Mouse (Mus musculus) cerebellum, adult 11-12 months (tissue): ENCODE data around the gene Vps54.
"Not testable (repeated sequence)": the region's sequence is repeated elsewhere in the genome, so short reads cannot be mapped to it uniquely, and the experiment has no call there.

ENCODE experiments used
- DNase-seq: peaks from one replicate; pipeline ENCODE4 v3.0.0; 2022

Gene Vps54

DNA sequence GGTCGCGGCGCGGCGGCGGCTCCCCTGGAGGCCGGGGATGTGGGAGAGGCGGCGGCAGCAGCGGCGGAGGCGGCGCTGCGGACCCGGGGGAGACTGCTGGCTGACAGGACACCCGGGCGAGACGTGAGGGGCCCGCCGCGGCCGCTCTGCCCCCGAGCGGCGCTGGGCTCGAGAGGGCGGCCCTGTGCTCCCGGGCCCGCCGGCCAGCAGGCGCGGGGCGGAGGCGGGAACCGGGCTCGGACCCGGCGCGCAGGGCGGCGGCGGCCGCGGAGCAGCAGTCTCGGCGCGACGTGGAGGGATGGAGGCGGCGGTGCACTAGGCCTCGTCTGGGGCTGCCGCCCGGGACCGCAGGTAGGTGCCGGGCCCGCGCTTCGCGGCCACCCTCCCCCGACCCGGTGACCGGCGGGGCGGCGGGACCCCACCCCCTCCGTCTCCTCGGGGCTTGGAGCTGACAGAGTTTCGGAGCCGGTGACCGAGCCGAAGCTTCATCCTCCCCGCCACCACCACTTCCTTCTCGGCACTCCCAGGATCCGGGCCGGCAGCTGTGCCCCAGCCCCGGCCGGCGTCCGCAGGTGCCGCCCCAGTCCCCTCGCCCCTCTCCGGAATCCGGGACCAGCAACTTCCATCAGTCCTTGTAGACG is at the start of gene Vps54:
Gene Vps54, plus strand, starts transcription at position 261 of the 641 bp plus-strand sequence.
- DNase-seq, result peak; percentile 61

DNA sequence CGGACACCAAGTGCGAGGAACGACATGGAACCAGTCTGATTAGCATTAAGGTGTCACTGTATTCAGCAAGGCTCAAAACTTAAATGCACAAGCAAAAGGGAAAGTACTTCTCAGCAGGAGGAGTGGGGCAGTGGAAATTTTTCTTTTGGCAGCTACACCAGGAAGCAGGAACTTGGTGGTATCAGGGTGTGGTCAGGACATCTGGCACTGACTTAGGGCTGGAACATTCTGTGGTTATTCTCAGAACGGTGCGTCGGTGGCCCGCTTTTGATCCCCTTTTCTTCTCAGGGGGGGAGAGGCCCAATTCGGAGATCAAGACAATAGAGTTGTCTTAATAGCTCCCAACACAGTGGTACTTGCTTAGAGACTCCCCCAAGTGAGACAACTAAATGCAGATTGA is 47.3 kb upstream of the Vps54 start:
- DNase-seq, result not testable (repeated sequence)

DNA sequence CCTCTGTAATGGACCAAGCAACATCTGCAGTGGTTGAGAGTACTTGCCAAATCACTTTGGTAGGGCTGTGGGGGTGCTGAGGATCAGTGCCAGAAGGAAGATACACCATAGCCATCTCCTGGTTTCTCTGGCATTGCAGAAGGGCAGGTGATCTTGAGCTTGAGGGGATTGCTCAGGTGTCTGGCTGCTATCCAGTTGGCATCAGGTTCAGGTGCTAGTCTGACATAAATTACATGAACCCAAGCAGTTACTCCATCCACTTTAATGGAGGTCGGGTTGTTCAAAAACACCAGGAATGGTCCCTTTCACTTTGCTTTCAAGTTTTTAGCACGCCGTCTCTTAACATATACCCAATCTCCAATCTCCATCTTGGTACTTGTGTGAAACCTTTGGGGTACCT is 44.2 kb upstream of the Vps54 start:
- DNase-seq, result no peak

DNA sequence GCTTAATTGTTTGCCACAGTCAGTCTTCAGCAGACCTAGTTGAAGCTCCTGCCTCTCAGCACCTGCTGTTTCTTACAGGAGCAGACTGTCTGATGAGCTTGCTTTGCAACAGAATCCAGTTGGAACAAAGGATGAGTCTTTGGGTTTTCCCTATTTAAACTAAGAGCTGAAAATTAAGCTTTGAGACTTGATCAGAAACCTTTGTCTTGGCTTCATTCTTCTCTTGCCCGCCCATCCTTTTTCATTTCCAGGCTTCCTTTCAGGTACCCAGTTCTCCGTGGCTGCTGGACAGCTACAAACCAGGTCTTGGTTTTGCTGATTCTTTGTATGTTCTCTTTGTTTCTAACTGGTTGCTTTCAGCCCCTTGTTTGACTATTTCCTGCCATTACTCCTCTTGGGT is 30.0 kb upstream of the Vps54 start:
- no peak for DNase-seq

DNA sequence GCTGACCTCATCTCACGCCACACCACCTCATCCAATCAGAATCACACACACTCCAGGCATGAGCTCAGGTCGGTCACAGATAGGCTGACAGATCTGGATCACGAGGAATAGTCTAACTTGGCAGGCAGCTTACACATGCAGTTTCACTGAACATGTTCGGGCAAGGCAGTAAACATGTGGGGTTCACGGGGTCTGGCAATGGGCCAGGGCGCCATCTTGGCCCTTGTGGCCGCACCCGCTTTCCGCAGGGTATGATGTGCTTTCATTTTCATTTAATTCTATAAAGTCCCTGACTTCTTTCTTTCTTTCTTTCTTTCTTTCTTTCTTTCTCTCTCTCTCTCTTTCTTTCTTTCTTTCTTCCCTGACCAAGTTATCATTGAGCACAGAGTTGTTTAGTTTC is 29.4 kb upstream of the Vps54 start:
- DNase-seq, result not testable (repeated sequence)

DNA sequence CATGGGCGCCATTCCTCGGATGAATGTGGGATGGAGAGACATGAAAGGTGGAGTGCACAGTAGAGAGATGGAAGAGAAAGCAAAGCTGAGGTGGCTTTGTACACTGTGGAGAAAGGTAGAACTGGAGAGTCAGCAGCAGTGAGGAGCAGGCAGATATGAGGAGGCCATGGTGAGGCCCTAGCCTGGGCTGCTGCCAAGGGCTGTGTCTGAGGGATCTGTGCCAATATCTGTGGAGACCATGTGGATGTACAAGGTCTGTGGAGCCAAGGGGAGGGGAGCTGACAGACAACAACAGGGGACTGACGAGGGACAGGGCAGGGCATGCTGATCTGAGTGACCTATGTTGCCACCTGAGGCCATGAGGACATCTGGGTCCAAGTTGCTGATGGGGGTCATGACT is 21.7 kb upstream of the Vps54 start:
- DNase-seq, result no peak

DNA sequence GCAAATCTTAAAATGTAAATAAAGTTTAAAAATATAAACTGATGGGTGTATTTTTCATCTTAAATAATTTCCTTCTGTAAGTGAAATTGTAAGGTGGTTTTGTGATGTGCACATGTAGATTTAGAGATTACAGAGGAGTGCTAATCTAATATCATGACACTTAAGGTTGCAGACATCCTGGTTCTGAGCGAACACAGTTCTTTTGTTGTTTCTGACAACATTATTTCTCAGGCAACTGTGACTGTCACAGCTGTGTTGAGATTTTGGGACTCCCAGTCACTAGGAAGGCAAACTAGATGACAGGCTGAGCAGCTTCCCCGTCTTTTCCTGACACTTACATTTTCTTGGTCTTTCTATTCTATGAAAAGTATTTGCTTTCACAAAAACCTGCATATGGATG is 19.8 kb upstream of the Vps54 start:
- no peak for DNase-seq

DNA sequence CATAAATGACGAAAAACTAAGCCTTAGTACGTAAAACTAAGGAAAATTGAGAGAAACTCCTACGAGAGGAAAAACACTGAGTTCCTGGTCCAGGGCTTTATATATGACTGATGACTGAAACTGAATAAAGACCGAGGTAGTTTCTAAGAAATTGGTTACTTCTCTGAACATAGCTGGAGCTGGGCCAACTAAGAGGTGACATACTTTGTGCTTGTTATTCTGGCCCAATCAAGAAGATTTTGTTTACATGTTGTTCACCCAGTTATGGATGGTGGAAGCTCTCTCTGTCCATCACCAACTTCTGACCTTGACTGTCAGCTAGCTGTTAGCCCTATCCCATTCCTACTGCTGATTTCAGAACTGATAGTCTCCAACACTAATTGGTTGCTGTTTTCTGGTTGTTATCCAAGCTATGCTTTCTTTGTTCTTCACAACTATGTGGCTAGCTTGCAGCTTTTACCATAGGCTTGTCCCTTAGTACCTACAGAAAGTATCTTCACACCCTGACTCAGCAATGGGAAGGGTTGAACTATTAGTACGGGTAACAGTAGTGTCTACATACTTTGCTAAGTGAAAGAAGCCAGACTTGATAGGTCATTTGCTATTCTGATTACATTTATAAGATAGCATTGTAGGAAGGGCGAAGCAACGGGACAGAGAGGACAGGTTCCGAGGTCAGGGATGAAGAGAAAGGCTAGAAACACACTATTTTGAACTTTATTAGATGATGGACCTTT is 19.1 kb upstream of the Vps54 start:
- DNase-seq, result no peak

DNA sequence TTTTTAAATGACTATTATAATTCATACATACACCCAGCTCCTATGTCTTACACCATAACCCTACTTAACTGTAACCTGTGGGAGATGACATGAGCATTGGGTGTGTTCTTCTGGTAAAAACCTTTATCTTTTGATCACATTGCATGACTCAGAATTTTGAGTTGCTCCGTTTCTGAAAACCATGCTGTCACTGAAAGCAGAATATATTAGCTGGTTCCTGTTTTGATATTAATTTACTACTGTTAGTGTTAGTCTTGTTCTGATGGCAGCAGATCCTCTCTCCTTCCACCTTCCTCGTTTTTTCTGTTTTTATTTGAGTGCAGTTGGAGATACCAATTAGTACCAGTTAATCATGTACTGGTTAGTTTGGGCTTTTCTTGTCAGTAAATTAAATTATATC is 18.3 kb upstream of the Vps54 start:
- DNase-seq, result no peak

DNA sequence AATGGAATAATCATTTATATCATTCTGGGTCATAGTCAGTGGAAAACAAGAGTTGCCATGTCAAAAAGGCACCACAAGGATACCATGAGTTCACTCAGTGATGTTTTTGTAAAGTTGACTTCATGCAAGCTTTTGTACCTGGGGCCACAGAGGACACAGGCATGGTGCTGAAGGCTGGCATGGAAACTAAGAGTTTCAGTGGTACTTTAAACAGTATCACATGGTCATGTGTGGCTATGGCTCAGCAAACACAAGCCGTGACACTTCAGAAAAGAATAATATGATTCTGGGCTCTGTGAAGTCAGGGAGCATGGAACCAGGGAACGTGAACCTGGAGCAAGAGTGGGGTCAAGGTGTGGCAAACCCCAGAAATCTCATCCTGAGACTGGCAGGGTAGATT is 17.7 kb upstream of the Vps54 start:
- DNase-seq, result no peak

DNA sequence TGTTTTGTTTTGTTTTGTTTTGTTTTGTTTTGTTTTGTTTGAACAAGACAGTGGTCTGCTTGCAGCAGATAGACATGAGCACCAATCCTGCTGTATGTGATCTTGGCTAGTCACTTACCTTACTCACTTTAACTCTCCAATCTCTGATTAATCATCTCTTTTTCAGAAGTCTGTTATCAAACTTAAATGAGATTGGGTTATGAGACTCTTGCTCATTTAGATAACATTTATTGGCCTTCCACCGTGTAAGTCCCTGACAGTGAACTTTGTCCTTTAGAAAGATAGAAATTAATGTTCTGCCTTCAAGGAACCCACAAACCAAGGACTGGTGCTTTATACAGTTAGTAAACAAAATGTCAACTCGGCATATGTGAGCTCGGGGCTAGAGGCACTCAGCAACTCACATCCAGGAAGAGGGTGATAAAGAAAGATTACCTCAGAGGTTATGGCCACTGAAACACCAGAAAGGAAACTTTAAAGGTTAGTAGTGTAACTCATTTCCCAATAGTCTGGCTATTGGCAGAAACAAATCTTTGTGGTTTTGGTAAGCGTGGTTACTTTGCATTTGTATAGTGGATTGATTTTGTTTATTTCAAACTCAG is 16.4 kb upstream of the Vps54 start:
- no peak for DNase-seq

DNA sequence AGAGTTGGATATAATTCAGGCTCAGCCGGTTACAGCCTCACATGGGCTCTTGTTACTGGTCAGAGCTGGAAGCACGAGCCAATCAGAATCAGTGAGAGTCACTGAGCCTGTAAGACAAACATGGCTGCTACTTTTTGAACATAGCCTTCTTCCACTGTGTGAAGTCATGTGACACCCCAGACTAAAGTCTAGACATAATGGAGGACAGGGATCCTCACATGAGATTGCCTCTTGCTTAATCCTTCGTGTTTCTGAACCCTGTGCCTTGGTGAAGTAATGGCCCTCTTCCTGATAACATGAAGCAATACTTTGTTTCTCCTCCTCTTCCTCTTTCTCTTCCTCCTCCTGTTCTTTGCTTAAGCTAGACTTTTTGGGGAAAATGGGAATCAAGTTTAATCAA is 15.5 kb upstream of the Vps54 start:
- no peak for DNase-seq

DNA sequence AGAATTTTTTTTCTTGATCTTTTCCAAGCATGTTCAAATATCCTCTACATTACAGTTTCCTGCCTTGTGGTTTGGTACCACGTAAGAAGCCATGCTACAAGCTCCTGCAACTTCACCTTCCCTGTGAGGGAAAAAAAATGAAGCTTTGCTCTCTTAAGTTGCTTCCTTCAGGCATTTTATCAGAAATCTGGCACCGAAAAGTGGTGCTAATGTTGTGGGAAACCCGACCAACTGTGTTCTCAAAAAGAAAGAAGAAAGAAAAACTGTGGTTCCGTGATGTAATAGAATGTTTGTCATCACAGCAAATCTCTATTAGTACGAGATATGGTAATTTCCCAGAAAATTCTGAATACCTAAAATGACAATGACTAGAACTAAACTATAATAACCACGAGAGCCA is 15.0 kb upstream of the Vps54 start:
- no peak for DNase-seq

DNA sequence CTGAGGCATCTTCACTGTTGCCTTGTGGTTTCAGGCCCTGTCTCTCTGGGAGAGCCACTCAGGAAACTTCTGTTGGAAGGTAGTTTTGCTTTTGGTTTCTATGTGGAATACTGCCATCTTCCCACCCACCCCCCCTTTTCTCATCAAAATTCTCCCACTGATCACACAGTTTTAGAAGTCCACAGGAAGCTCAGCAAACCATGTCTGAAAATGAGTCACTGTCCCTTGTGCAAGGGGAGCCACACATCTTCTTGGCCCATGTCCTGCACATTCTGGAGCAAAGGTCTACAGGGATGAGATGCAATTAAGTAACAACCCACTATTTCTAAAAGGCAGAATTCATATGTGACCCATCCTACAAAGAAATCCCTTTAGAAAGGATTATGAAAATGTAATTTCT is 14.6 kb upstream of the Vps54 start:
- no peak for DNase-seq

DNA sequence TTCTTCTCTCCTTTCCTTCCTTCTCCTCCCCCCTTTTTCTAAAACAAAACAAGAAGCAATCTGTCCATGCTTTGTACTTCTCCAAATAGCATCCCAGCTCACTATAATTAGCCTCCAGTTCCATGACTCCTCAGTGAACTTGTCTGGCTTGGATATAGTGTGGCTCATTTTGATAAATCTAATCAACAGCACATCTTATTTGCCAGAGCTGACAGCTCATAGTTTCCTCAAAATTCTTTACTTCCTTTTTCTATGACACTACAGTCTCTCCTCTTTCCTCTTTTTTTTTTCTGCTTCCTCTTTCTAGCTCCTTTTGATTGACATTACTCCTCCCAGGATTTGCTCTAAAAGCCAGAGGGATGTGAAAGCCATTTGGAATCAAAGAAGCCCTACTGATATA is 14.1 kb upstream of the Vps54 start:
- DNase-seq, result no peak

DNA sequence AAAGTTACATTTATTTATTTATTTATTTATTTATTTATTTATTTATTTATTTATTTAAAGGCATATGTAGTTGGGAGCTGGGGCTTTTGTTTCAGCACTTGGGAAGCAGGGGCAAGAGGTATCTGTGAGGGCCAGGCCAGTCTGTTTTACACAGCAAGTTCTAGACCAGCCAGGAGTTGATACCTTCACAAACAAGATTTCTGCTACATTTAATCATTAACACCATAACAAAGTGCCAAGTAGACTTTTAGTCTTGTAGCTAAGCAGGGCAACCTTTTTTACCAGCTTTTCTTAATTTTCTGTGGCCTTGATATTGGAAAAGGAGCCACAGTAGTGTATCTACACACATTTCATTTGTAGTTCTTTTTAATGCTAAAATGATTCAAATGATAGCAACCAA is 3.7 kb upstream of the Vps54 start:
- no peak for DNase-seq

DNA sequence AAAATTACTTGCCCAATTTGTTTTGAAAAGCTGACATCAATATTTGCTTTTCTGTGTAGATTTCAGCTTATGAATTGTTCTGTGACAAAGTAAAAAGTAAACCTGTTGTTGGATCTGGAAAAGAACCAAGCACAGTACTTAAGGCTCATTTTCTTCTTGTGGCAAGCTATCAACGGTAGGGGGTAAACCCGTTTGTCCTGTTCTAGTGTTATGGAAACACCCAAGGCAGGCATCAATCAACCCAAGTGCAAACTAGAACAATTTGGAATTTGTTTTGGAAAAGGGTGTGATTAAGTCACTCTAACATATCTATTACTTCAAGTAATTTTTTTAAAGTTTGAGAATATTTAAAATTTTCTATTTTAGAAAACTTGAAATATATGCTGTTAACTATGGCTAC is 3.3 kb upstream of the Vps54 start:
- no peak for DNase-seq

DNA sequence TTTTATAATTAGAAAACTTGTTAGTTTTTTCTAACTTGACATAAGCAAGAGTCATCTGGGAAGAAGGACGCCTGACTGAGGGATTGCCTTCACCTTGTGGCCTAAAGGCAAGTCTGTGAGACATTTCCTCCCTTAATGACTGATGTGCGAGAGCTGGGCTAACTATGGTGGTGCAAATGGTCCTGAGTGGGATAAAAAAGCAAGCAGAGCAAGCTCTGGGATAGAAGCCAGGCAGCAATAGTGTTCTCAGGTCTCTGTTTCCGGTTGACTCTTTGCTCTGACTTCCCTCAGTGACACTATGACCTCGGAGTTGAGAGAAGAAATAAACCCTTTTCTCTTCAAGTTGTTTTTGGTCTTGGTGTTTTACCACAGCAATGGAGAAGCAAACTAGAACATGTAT is 2.1 kb upstream of the Vps54 start:
- DNase-seq, result no peak

DNA sequence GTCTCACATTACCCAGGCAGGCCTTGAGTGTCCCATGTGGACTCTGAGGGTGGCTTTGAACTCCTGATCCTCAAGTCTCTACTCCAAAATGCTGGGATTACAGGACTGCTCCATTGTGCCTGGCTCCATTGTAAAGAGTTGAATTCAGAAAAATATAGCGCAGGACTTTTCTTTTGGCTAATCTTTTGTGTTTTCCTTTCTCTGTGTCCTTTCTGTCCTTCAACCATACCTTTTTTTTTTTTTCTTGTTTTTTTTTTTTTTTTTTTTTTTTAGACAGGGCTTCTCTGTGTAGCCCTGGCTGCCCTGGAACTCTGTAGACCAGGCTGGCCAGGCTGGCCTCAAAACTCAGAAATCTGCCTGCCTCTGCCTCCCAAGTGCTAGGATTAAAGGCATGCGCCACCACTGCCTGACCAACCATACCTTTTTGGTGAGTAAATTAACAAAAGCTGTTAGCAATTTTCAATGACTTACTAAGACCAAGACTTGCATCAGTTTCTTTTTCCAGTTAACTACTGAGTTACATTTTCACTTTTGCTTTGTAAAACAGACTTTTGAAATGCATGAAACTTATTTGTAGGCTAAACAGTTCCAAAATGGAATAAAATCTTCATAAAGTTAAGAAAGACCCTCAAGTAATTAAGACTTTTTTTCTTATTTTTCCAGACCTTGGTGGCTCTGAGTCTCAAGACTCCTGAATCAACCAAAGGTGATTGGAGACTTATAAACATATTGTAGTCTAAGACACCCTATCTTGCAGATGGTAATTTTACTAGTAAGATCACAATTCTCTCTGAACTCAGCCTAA is 1.4 kb upstream of the Vps54 start:
- DNase-seq, result no peak

DNA sequence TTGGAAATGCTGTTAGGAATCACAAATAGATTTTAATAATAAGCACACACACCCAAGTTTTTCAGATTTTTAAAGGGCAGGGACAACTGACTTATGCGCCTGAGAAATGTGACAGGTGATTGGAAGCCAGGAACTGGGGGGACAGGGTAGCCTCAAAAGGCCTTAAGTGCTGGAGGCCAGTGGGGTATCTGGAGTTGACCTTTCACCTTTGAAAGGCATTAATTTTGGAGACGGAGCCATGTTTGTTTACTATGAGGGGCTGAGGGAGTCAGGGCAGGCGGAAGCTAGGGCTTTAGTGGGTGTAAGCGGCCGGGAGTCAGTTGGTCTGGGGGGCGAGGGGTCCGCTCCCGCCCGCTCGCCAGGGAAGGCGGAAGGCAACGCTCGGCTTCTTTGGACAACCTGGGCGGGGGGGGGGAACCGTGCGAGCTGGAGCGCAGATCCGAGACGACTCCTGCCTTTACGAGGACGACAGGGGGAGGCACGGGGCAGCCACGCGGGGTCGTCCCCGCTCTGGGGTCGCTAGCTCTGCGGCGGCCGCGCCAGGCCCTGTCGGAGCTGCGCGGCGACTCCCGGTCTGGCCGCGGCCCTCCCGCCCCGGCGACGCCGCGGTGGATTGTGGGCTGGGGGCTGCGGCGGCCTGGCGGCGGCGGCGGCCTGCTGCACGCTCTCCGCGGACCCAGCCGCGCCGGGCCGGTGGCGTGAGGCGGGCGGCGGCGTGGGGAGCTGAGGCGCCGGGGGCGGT is 631 bp upstream of the Vps54 start:
- DNase-seq, result peak; percentile 50

DNA sequence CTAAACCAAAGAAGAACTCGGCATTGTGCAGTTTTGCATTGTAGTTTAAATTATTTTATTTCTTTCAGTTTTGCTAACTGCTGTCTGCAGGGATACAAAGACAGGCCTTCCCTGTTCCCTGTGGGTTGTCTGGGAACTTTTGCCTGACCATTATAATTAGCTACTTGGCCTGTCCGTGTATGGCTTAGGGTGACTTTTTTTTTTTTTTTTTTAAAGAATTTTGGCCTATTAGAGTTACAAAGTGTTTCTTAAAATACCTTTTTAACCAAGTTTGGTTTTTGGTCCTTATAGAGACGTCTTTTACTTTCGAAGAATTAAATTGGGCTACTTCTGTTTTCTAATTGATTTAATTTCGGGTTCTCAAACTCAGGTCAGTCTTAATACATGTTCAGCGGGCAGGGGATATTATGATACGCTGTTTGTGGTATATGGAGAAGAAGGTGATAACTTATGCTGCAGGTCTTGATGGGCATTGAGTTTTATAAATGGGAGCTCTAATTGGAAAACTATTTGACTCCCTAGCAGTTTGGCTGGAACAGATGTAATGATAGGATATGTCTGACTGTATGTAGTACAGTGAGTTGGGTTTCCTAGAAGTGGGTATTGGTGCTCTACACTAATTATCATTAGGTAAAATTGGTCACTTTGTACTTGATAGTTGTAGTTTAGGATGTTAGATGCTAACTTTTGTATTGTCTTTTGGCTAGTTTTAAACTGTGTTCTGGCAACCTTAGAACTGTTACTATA is 855 bp downstream of the Vps54 start:
- no peak for DNase-seq

DNA sequence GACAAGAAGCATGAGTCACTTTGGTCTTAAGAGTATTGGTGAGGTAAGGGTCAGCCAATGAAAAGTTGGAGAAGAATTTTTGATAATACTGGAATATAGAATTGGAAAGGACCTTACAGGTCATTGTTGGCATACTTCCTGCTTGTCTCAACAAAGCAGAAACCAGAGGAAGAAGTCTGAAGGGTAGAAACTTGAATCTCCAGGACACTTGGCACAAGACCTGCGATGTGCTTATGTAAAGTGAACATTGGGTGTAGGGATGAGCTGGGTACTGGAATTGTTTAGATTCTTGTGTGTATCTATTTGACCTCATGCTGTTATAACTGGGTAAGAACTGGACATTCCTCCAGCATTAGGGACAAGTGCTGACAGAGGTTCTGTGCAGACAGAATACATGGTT is 2.3 kb downstream of the Vps54 start:
- DNase-seq, result no peak
